Mouse (Mus musculus): Measurements from ENCODE around the gene Gpank1. TPM values are rescaled to one million over a fixed set of nuclear protein-coding genes. Genes with fewer than 3 reads are reported as not detected.

The Gpank1 gene
- polyA plus RNA-seq, 1 experiment from 2014 or later: 19.1 TPM

GRCm38 (mm10) chr17:35165451-35166155, 44.3 kb downstream of the Gpank1 start:
- peak overlapping the region; percentile 100 for H3K4me3 ChIP-seq (replicated peaks)
- H3K27ac ChIP-seq: peak overlapping the region; percentile 100
- no peak for ATAC-seq (ENCODE audit: insufficient read depth, low FRiP score, low read depth)
- H3K36me3 ChIP-seq: peaks cover 15% of the 10 kb centered on the region
- peaks cover 16% of the 10 kb centered on the region for H3K4me1 ChIP-seq
- no peaks in the 10 kb centered on the region for H3K9me3 ChIP-seq
- H3K4me2 ChIP-seq: peak overlapping the region; percentile 56
- 0 out of 2 replicates have a peak overlapping the region, but pooled peaks have one; percentile 17 for H3K9ac ChIP-seq
- WGBS: 17% methylated on average over 12 of the region's 12 CpGs
- no peaks in the 10 kb centered on the region for H3K27me3 ChIP-seq (replicated peaks)

- H3K4me2 ChIP-seq: peak overlapping the region; percentile 56
- no peaks in the 10 kb centered on the region for H3K9me3 ChIP-seq
- WGBS: 64% methylated on average over 8 of the region's 8 CpGs
- 0 out of 2 replicates have a peak overlapping the region, but pooled peaks have one; percentile 100 for H3K27ac ChIP-seq
- peaks cover 16% of the 10 kb centered on the region for H3K4me1 ChIP-seq
- no peak for ATAC-seq (ENCODE audit: insufficient read depth, low FRiP score, low read depth)
- no peaks in the 10 kb centered on the region for H3K27me3 ChIP-seq (replicated peaks)
- no peak overlapping the region for H3K9ac ChIP-seq
- H3K4me3 ChIP-seq (replicated peaks): no peak overlapping the region
- peaks cover 7% of the 10 kb centered on the region; the same call in 1 of the 2 replicates for H3K36me3 ChIP-seq
Measured at GRCm38 (mm10) chr17:35166352-35167035, 45.2 kb downstream of the Gpank1 start.

- Histone ChIP-seq H3K27me3 (replicated peaks) (no peaks in the 10 kb centered on the region), H3K9me3 (no peaks in the 10 kb centered on the region), H3K9ac (no peak overlapping the region), H3K36me3 (no peaks in the 10 kb centered on the region), H3K4me2 (no peak overlapping the region), H3K27ac (no peak overlapping the region), H3K4me1 (peaks cover 13% of the 10 kb centered on the region), H3K4me3 (replicated peaks) (no peak overlapping the region)
- ATAC-seq (ENCODE audit: insufficient read depth, low FRiP score, low read depth): no peak
- 89% methylated on average over 7 of the region's 7 CpGs for WGBS
Measured at GRCm38 (mm10) chr17:35167794-35168193, 46.5 kb downstream of the Gpank1 start.

- WGBS: 15% methylated on average over 4 of the region's 4 CpGs
- Histone ChIP-seq H3K27me3 (replicated peaks) (no peaks in the 10 kb centered on the region), H3K9ac (no peak overlapping the region), H3K4me3 (replicated peaks) (no peak overlapping the region), H3K9me3 (no peaks in the 10 kb centered on the region), H3K4me1 (peaks cover 13% of the 10 kb centered on the region), H3K4me2 (no peak overlapping the region), H3K27ac (no peak overlapping the region), H3K36me3 (no peaks in the 10 kb centered on the region)
- no peak for ATAC-seq (ENCODE audit: insufficient read depth, low FRiP score, low read depth)
Measured at GRCm38 (mm10) chr17:35168541-35169207, 47.4 kb downstream of the Gpank1 start.

- Histone ChIP-seq H3K9ac (no peak overlapping the region), H3K4me2 (no peak overlapping the region), H3K27me3 (replicated peaks) (no peaks in the 10 kb centered on the region), H3K27ac (no peak overlapping the region), H3K4me1 (no peaks in the 10 kb centered on the region), H3K4me3 (replicated peaks) (no peak overlapping the region), H3K36me3 (no peaks in the 10 kb centered on the region), H3K9me3 (no peaks in the 10 kb centered on the region)
- ATAC-seq (ENCODE audit: insufficient read depth, low FRiP score, low read depth): no peak
- WGBS: 65% methylated on average over 11 of the region's 11 CpGs
Measured at GRCm38 (mm10) chr17:35172445-35173234, 51.4 kb downstream of the Gpank1 start.

- no peak overlapping the region for H3K4me2 ChIP-seq
- WGBS: 77% methylated on average over 3 of the region's 3 CpGs
- no peaks in the 10 kb centered on the region for H3K27me3 ChIP-seq (replicated peaks)
- no peaks in the 10 kb centered on the region for H3K4me1 ChIP-seq
- no peaks in the 10 kb centered on the region for H3K9me3 ChIP-seq
- no peaks in the 10 kb centered on the region for H3K36me3 ChIP-seq
- no peak overlapping the region for H3K27ac ChIP-seq
- ATAC-seq (ENCODE audit: insufficient read depth, low FRiP score, low read depth): no peak
- H3K9ac ChIP-seq: no peak overlapping the region
- no peak overlapping the region for H3K4me3 ChIP-seq (replicated peaks)
Measured at GRCm38 (mm10) chr17:35173329-35173728, 52.1 kb downstream of the Gpank1 start.

Other genes starting within 250 kb of the Gpank1 start
- gene Zbtb12, start 242.0 kb upstream of the Gpank1 start, polyA plus RNA-seq (2015; fragmentation: Nextera tagmentation; extraction: Ambion mirVana): 2.7 and 3.0 TPM in 2 replicates
- not detected in 2 replicates for gene Gm20547, start 239.4 kb upstream of the Gpank1 start, polyA plus RNA-seq (2015; fragmentation: Nextera tagmentation; extraction: Ambion mirVana)
- gene C2, start 223.2 kb upstream of the Gpank1 start, polyA plus RNA-seq (2015; fragmentation: Nextera tagmentation; extraction: Ambion mirVana): 4.4 and 6.2 TPM in 2 replicates
- gene Ehmt2, start 223.0 kb upstream of the Gpank1 start, polyA plus RNA-seq (2015; fragmentation: Nextera tagmentation; extraction: Ambion mirVana): 70.0 and 74.5 TPM in 2 replicates
- gene Slc44a4, start 207.0 kb upstream of the Gpank1 start, polyA plus RNA-seq (2015; fragmentation: Nextera tagmentation; extraction: Ambion mirVana): 15.2 and 17.9 TPM in 2 replicates
- gene Neu1, start 190.2 kb upstream of the Gpank1 start, polyA plus RNA-seq (2015; fragmentation: Nextera tagmentation; extraction: Ambion mirVana): 36.9 and 44.5 TPM in 2 replicates
- 0.34 and 0.90 TPM in 2 replicates for gene Hspa1b, start 162.2 kb upstream of the Gpank1 start, polyA plus RNA-seq (2015; fragmentation: Nextera tagmentation; extraction: Ambion mirVana)
- gene Gm20481, start 151.5 kb upstream of the Gpank1 start, polyA plus RNA-seq (2015; fragmentation: Nextera tagmentation; extraction: Ambion mirVana): not detected in 2 replicates
- gene Hspa1a, start 149.3 kb upstream of the Gpank1 start, polyA plus RNA-seq (2015; fragmentation: Nextera tagmentation; extraction: Ambion mirVana): 9.9 and 12.1 TPM in 2 replicates
- 0.49 and 0.89 TPM in 2 replicates for gene Hspa1l, start 148.8 kb upstream of the Gpank1 start, polyA plus RNA-seq (2015; fragmentation: Nextera tagmentation; extraction: Ambion mirVana)
- gene Lsm2, start 139.6 kb upstream of the Gpank1 start, polyA plus RNA-seq (2015; fragmentation: Nextera tagmentation; extraction: Ambion mirVana): 175 and 182 TPM in 2 replicates
- gene Vars, start 120.5 kb upstream of the Gpank1 start, polyA plus RNA-seq (2015; fragmentation: Nextera tagmentation; extraction: Ambion mirVana): 119 and 124 TPM in 2 replicates
- gene Vwa7, start 104.9 kb upstream of the Gpank1 start, polyA plus RNA-seq (2015; fragmentation: Nextera tagmentation; extraction: Ambion mirVana): 0.31 TPM in 2 replicates
- 13.2 and 14.8 TPM in 2 replicates for gene Sapcd1, start 93.4 kb upstream of the Gpank1 start, polyA plus RNA-seq (2015; fragmentation: Nextera tagmentation; extraction: Ambion mirVana)
- 3.8 and 4.8 TPM in 2 replicates for gene Msh5, start 74.7 kb upstream of the Gpank1 start, polyA plus RNA-seq (2015; fragmentation: Nextera tagmentation; extraction: Ambion mirVana)
- 361 and 363 TPM in 2 replicates for gene Clic1, start 71.5 kb upstream of the Gpank1 start, polyA plus RNA-seq (2015; fragmentation: Nextera tagmentation; extraction: Ambion mirVana)
- gene Ddah2, start 62.4 kb upstream of the Gpank1 start, polyA plus RNA-seq (2015; fragmentation: Nextera tagmentation; extraction: Ambion mirVana): 210 and 216 TPM in 2 replicates
- gene Ly6g6c, start 56.1 kb upstream of the Gpank1 start, polyA plus RNA-seq (2015; fragmentation: Nextera tagmentation; extraction: Ambion mirVana): 6.2 and 17.2 TPM in 2 replicates
- gene Mpig6b, start 55.3 kb upstream of the Gpank1 start, polyA plus RNA-seq (2015; fragmentation: Nextera tagmentation; extraction: Ambion mirVana): 0.44 and 0.73 TPM in 2 replicates
- gene Ly6g6e, start 44.6 kb upstream of the Gpank1 start, polyA plus RNA-seq (2015; fragmentation: Nextera tagmentation; extraction: Ambion mirVana): 9.4 and 16.8 TPM in 2 replicates
- gene Ly6g6d, start 43.4 kb upstream of the Gpank1 start, polyA plus RNA-seq (2015; fragmentation: Nextera tagmentation; extraction: Ambion mirVana): 3.6 and 4.4 TPM in 2 replicates
- 0.15 and 0.41 TPM in 2 replicates for gene Ly6g6f, start 35.8 kb upstream of the Gpank1 start, polyA plus RNA-seq (2015; fragmentation: Nextera tagmentation; extraction: Ambion mirVana)
- gene Abhd16a, start 32.2 kb upstream of the Gpank1 start, polyA plus RNA-seq (2015; fragmentation: Nextera tagmentation; extraction: Ambion mirVana): 92.0 and 97.8 TPM in 2 replicates
- gene Ly6g5c, start 13.2 kb upstream of the Gpank1 start, polyA plus RNA-seq (2015; fragmentation: Nextera tagmentation; extraction: Ambion mirVana): not detected in 2 replicates
- gene Ly6g5b, start 6.0 kb upstream of the Gpank1 start, polyA plus RNA-seq (2015; fragmentation: Nextera tagmentation; extraction: Ambion mirVana): 0.69 and 0.85 TPM in 2 replicates
- 251 and 262 TPM in 2 replicates for gene Csnk2b, start 598 bp downstream of the Gpank1 start, polyA plus RNA-seq (2015; fragmentation: Nextera tagmentation; extraction: Ambion mirVana)
- gene D17H6S53E, start 4.9 kb downstream of the Gpank1 start, polyA plus RNA-seq (2015; fragmentation: Nextera tagmentation; extraction: Ambion mirVana): 11.9 and 12.2 TPM in 2 replicates
- 21.2 and 47.5 TPM in 2 replicates for gene Apom, start 10.6 kb downstream of the Gpank1 start, polyA plus RNA-seq (2015; fragmentation: Nextera tagmentation; extraction: Ambion mirVana)
- 42.2 and 48.0 TPM in 2 replicates for gene Bag6, start 13.7 kb downstream of the Gpank1 start, polyA plus RNA-seq (2015; fragmentation: Nextera tagmentation; extraction: Ambion mirVana)
- gene Prrc2a, start 43.4 kb downstream of the Gpank1 start, polyA plus RNA-seq (2015; fragmentation: Nextera tagmentation; extraction: Ambion mirVana): 148 and 172 TPM in 2 replicates
- gene Aif1, start 54.6 kb downstream of the Gpank1 start, polyA plus RNA-seq (2015; fragmentation: Nextera tagmentation; extraction: Ambion mirVana): 18.7 and 21.9 TPM in 2 replicates
- gene Lst1, start 67.0 kb downstream of the Gpank1 start, polyA plus RNA-seq (2015; fragmentation: Nextera tagmentation; extraction: Ambion mirVana): 23.7 and 25.1 TPM in 2 replicates
- 3.7 and 5.5 TPM in 2 replicates for gene Ltb, start 73.0 kb downstream of the Gpank1 start, polyA plus RNA-seq (2015; fragmentation: Nextera tagmentation; extraction: Ambion mirVana)
- 0.18 and 0.28 TPM in 2 replicates for gene Tnf, start 80.6 kb downstream of the Gpank1 start, polyA plus RNA-seq (2015; fragmentation: Nextera tagmentation; extraction: Ambion mirVana)
- 0.77 and 0.83 TPM in 2 replicates for gene Lta, start 83.9 kb downstream of the Gpank1 start, polyA plus RNA-seq (2015; fragmentation: Nextera tagmentation; extraction: Ambion mirVana)
- 0.86 TPM in 1 of 2 replicates, not detected in the other for gene Gm16181, start 99.4 kb downstream of the Gpank1 start, polyA plus RNA-seq (2015; fragmentation: Nextera tagmentation; extraction: Ambion mirVana)
- gene Atp6v1g2, start 112.2 kb downstream of the Gpank1 start, polyA plus RNA-seq (2015; fragmentation: Nextera tagmentation; extraction: Ambion mirVana): 5.1 and 5.9 TPM in 2 replicates
- 12.5 and 14.1 TPM in 2 replicates for gene Nfkbil1, start 114.3 kb downstream of the Gpank1 start, polyA plus RNA-seq (2015; fragmentation: Nextera tagmentation; extraction: Ambion mirVana)
- gene Ddx39b, start 120.3 kb downstream of the Gpank1 start, polyA plus RNA-seq (2015; fragmentation: Nextera tagmentation; extraction: Ambion mirVana): 361 and 392 TPM in 2 replicates
- 135 and 148 TPM in 2 replicates for gene H2-D1, start 141.3 kb downstream of the Gpank1 start, polyA plus RNA-seq (2015; fragmentation: Nextera tagmentation; extraction: Ambion mirVana)
- gene H2-Q1, start 198.9 kb downstream of the Gpank1 start, polyA plus RNA-seq (2015; fragmentation: Nextera tagmentation; extraction: Ambion mirVana): 0.92 and 1.4 TPM in 2 replicates
- 15.1 and 21.0 TPM in 2 replicates for gene H2-Q2, start 220.8 kb downstream of the Gpank1 start, polyA plus RNA-seq (2015; fragmentation: Nextera tagmentation; extraction: Ambion mirVana)

All from stomach, embryonic 15.5 days (tissue).